Mouse (Mus musculus) central nervous system, embryonic 18 days (tissue): ENCODE results near the gene Plekhf1. TPM values are rescaled to one million over a fixed set of nuclear protein-coding genes. Genes with fewer than 3 reads are reported as not detected.

Experiments
- polyA plus RNA-seq: library from polyadenylated mRNA; depleted of rRNA; stranded (reverse); fragments of >200 nt; gene quantifications from 2 replicates; pipeline ENCODE4 v1.2.3, GENCODE M21; 2012; rRNA removed

Gene Plekhf1
- 0.47 and 0.75 TPM in 2 replicates for polyA plus RNA-seq

DNA sequence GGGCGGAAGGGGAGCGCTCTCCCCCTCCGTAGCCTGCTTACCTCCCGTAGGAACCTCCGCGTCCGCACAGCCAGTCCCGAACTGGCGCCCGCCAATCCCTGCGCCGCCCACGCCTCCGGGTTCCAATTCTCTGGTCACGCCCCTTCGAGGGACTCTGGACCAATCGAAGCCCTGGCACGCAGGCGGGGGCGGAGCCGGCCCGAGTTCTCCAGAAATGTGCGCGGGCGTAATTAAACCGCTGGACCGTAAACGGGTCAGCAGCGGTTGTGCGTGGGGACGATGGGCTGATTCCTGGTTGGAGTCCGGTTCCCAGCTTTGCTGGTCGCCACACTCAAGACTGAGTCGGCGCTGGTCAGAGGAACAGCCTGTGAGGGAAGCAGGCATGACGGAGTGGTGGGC, at the start of gene Plekhf1:
Gene Plekhf1, minus strand, starts transcription at position 117 of the 399 bp plus-strand sequence.

DNA sequence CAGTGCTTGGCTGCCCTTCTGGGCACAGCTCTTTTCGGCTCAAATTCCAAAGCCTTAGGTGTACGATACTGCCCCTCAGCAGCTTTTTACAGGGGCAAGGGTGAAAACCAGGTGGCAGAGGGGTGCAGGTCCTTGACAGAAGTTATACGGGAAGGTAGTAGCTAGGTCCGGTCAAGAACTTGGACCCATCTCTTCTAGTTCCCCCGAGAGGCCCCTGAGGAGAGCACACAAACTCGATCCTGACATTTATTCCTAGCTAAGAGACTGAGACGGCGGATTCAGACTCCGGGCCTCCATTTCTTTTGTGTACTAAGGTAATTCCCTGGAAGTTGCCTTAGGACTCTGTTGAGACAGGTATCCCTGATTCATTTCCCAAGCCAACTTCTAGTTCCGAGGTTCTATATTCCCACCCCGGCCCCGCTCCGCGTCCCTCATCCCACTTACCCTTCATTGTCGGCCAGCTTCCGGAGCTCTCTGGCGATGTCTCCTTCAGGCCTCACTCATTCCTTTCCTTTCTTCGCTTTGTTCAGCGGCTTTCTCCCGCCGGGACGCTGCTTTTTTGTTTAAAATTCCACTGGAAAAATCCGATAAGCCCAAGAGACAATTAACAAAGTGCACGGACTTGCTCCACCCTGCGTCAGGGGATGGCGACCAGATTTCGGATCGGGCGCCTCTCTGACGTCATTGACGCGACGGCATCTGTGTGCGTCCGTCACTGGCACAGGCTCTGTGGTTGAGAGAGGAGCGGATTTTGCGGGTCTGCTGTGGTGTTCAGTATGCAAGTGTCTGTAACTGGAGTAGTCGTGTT, 43.1 kb upstream of the Plekhf1 start, which contains the start of gene Pop4:
Gene Pop4, minus strand, starts transcription at position 721 of the 808 bp plus-strand sequence.

DNA sequence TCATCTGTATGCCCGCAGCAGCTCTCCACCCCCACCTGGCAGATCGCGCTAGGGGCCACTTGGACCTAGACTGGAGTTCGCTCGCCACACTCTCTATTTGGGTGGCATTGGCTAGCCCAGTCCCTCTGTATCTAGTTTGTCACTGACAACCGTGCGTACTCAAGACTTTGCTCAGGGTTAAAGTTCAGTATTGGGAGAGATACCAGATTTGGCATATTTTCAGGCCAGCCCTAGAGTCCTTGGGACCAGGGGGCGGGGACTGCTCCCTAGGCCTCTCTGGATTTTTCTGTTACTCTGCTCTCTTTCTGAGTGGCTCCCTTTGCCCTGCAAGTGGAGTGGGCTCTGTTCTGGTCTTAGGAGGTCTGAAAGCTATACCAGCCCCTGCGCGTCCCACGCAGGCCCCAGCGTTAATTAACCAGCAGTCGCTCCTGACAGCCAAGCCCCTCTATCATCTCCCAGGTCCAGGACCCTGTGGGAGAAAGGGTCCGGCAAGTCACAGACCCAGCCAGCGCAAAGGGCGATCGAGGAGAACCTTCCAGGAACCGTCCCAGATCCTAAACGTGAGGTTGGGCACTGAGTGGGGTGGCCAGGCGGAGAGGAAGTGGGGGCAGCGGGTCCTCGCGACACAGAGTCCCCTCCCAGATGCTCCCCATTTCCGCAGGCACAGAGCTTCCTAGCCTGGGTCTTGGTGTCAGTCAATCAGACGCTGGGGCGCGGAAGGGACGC, 44.7 kb downstream of the Plekhf1 start, which contains the start of gene 1600014C10Rik:
Gene 1600014C10Rik, plus strand, starts transcription at position 256 of the 726 bp plus-strand sequence.

Other genes starting within 250 kb of the Plekhf1 start
- 26.9 and 29.4 TPM in 2 replicates for gene Uri1, start 204.5 kb downstream of the Plekhf1 start, polyA plus RNA-seq
- 10.2 and 12.0 TPM in 2 replicates for gene Ccne1, start 120.5 kb downstream of the Plekhf1 start, polyA plus RNA-seq
- 20.1 and 22.2 TPM in 2 replicates for gene 1600014C10Rik, start 44.8 kb downstream of the Plekhf1 start, polyA plus RNA-seq
- gene Pop4, start 43.4 kb upstream of the Plekhf1 start, polyA plus RNA-seq = 62.7 and 64.8 TPM in 2 replicates